Mouse (Mus musculus): ENCODE measurements around the gene E030025P04Rik.

The E030025P04Rik gene

GRCm38 (mm10) chr11:109102646-109103045 is 41.5 kb downstream of the E030025P04Rik start:
- DNase-seq (ENCODE audit: low spot score in 2 of 2): no peak

- no peak for DNase-seq (ENCODE audit: low spot score in 2 of 2)
These were observed 43.9 kb downstream of the E030025P04Rik start for GRCm38 (mm10) chr11:109100266-109100665.

- DNase-seq (ENCODE audit: low spot score in 2 of 2): no peak
These were observed 52.3 kb downstream of the E030025P04Rik start for GRCm38 (mm10) chr11:109091821-109092220.
